Mouse (Mus musculus) CH12.LX (cell line): ENCODE measurements around the gene Cdca5.

Source experiments
- CHD2 ChIP-seq: IDR thresholded peaks from 2 replicates; pipeline ENCODE4 v1.6.1; 2011; ENCODE audit warnings: low read length, improper control_type of control experiment
- CTCF ChIP-seq, 2 experiments: IDR thresholded peaks in 1 of 2; conservative IDR thresholded peaks in 1 of 2; 2 replicates each; pipeline ENCODE4 v1.5.1; 2011 to 2012; ENCODE audit warnings: low read depth in 2 of 2, low read length in 2 of 2, improper control_type of control experiment in 1 of 2, inconsistent platforms in 1 of 2, mild to moderate bottlenecking in 1 of 2, moderate library complexity in 1 of 2
- ELF1 ChIP-seq: IDR thresholded peaks from 2 replicates; pipeline ENCODE4 v1.6.1; 2014; ENCODE audit warnings: low read depth, mild to moderate bottlenecking, inconsistent platforms, low read length, improper control_type of control experiment
- ETS1 ChIP-seq: conservative IDR thresholded peaks from 2 replicates; pipeline ENCODE4 v1.6.1; 2012; ENCODE audit warnings: low read depth, mild to moderate bottlenecking, inconsistent platforms, low read length, improper control_type of control experiment, moderate library complexity
- HCFC1 ChIP-seq: IDR thresholded peaks from 2 replicates; pipeline ENCODE4 v1.6.1; 2012; ENCODE audit warnings: low read depth, mild to moderate bottlenecking, inconsistent platforms, low read length, improper control_type of control experiment
- JUND ChIP-seq: conservative IDR thresholded peaks from 2 replicates; pipeline ENCODE4 v1.6.1; 2011; ENCODE audit warnings: low read depth, low read length, improper control_type of control experiment
- MAZ ChIP-seq: IDR thresholded peaks from 2 replicates; pipeline ENCODE4 v1.6.1; 2012; ENCODE audit warnings: low read depth, mild to moderate bottlenecking, inconsistent platforms, low read length, improper control_type of control experiment, moderate library complexity
- PAX5 ChIP-seq: IDR thresholded peaks from 2 replicates; pipeline ENCODE4 v1.6.1; 2012; ENCODE audit warnings: low read length, inconsistent platforms, mixed read lengths
- POLR2A ChIP-seq: IDR thresholded peaks from 2 replicates; pipeline ENCODE4 v1.6.1; 2011; ENCODE audit warnings: low read depth, mild to moderate bottlenecking, improper control_type of control experiment, low read length
- POLR2AphosphoS2 ChIP-seq: IDR thresholded peaks from 2 replicates; pipeline ENCODE4 v1.6.1; 2011; ENCODE audit warnings: low read depth, low read length, improper control_type of control experiment
- TCF12 ChIP-seq: IDR thresholded peaks from 2 replicates; pipeline ENCODE4 v1.6.1; 2014; ENCODE audit warnings: low read depth, mild to moderate bottlenecking, inconsistent platforms, low read length, improper control_type of control experiment
- UBTF ChIP-seq: IDR thresholded peaks from 2 replicates; pipeline ENCODE4 v1.6.1; 2012; ENCODE audit warnings: low read depth, mild to moderate bottlenecking, inconsistent platforms, low read length, improper control_type of control experiment, moderate library complexity
- ZKSCAN1 ChIP-seq: IDR thresholded peaks from 2 replicates; pipeline ENCODE4 v1.6.1; 2012; ENCODE audit warnings: low read depth, inconsistent platforms, low read length, improper control_type of control experiment, borderline replicate concordance
- ZMIZ1 ChIP-seq: IDR thresholded peaks from 2 replicates; pipeline ENCODE4 v1.6.1; 2012; ENCODE audit warnings: low read depth, mild to moderate bottlenecking, inconsistent platforms, low read length, improper control_type of control experiment

DNA sequence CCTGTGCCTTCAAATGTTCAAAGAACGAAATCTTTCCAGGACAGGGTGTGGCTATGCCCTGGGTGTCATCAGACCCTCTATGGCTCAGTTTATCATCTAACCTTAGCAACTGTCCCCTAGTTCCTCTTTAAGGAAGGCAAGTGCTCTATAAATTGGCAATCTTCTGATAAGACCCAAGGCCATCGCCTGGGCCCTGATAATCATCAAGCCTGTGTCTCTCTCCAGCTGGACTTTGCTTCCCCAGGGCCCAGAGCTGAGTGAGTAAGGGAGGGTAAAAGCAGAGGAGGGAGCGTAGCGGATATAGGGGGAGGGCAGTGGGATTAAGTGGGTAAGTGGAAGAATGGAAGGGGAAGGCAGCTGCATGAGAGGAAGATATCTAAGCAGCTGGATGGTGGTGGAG is 19.7 kb downstream of the Cdca5 start:
- TF ChIP-seq HCFC1 (no peak), JUND (no peak), ELF1 (no peak), UBTF (no peak), POLR2A (no peak), CTCF (conservative IDR thresholded peaks at IDR 0.05 in 1 of 2, IDR thresholded peaks at IDR 0.05 in 1 of 2; ENCODE audit: low read depth in 2 of 2, low read length in 2 of 2) (no peak), CHD2 (no peak), ZMIZ1 (no peak), POLR2AphosphoS2 (no peak), ZKSCAN1 (no peak), PAX5 (no peak), TCF12 (no peak), ETS1 (no peak), MAZ (no peak)
